In genomic region chr14:64586386-64586859, GRCm38 (mm10) we compare ENCODE assay signal across 9 mouse cellular contexts.
DNase-seq lines count a peak whose midpoint lies in the region; ATAC-seq and TF ChIP-seq lines count a peak whose summit lies in the region.
"Had no signal": no experiment of that assay in that cellular context is flagged by ENCODE, and none has a peak within 500 bp of the region (broad histone marks: within the 10 kb centered on the region; RNA-seq: fewer than 3 reads in every experiment).

No protein-coding gene starts in this region.

- peaks cover 43% of the 10 kb centered on the region for H3K4me1 ChIP-seq in heart, embryonic 13.5 days
- peaks cover 13% of the 10 kb centered on the region for H3K4me1 ChIP-seq in cortical plate, adult 2 months (ENCODE audit: control insufficient read depth, insufficient read depth, low read length)
- H3K4me1 ChIP-seq in hindbrain, embryonic 14.5 days (replicated peaks; ENCODE audit: control insufficient read depth, insufficient read depth, low read length) = peaks cover 49% of the 10 kb centered on the region
- H3K4me1 ChIP-seq in midbrain, embryonic 14.5 days (ENCODE audit: control insufficient read depth, insufficient read depth, low read length) = peaks cover 47% of the 10 kb centered on the region

- H3K27me3 ChIP-seq in heart, embryonic 13.5 days (replicated peaks) = peaks cover 100% of the 10 kb centered on the region
- H3K27me3 ChIP-seq in hindbrain, embryonic 14.5 days (ENCODE audit: control insufficient read depth, insufficient read depth, low read length) = no peaks in the 10 kb centered on the region
- no peaks in the 10 kb centered on the region for H3K27me3 ChIP-seq in midbrain, embryonic 14.5 days (ENCODE audit: control insufficient read depth, insufficient read depth, low read length)

- TF ChIP-seq CTCF in cortical plate, adult 2 months (IDR thresholded peaks at IDR 0.05; ENCODE audit: extremely low read depth, insufficient read depth, low read length) = no peak

- intact Hi-C loops in left cerebral cortex, postnatal 4 days (cut with DNase I) = loop anchor here (5.0 to 10.0 kb wide), 2 partner anchors 149 to 462 kb away; no protein-coding TSS in a partner anchor
- intact Hi-C loops in left cerebral cortex, postnatal 36 days (cut with DNase I) = loop anchor here (5.0 kb wide), 4 partner anchors 144 to 449 kb away; no protein-coding TSS in a partner anchor

- no peaks in the 10 kb centered on the region for H3K36me3 ChIP-seq in heart, embryonic 13.5 days
- H3K36me3 ChIP-seq in hindbrain, embryonic 14.5 days (replicated peaks; ENCODE audit: control insufficient read depth, insufficient read depth) = peaks cover 18% of the 10 kb centered on the region
- peaks cover 18% of the 10 kb centered on the region for H3K36me3 ChIP-seq in midbrain, embryonic 14.5 days (ENCODE audit: control insufficient read depth, insufficient read depth, low read length)

- no peak overlapping the region for H3K9ac ChIP-seq in heart, embryonic 13.5 days
- H3K9ac ChIP-seq in hindbrain, embryonic 14.5 days = peak overlapping the region; percentile 100
- H3K9ac ChIP-seq in midbrain, embryonic 14.5 days (replicated peaks; ENCODE audit: low read length) = peak overlapping the region; percentile 100

- no peak for DNase-seq in heart, adult 9 months (ENCODE audit: low spot score in 2 of 2)
- no peak for DNase-seq in hindbrain, embryonic 14.5 days (ENCODE audit: low spot score)
- DNase-seq in midbrain, embryonic 14.5 days = peak; percentile 55
- DNase-seq in left cerebral cortex, postnatal 4 days = no peak
- DNase-seq in cerebellum, postnatal 36 days = no peak
- no peak for DNase-seq in left cerebral cortex, postnatal 36 days (ENCODE audit: low spot score in 2 of 2)
- DNase-seq: adrenal gland, postnatal 14 days had no signal

- H3K4me2 ChIP-seq in heart, embryonic 13.5 days = peak overlapping the region; percentile 93
- H3K4me2 ChIP-seq in hindbrain, embryonic 14.5 days (replicated peaks) = peak overlapping the region; percentile 100
- peak overlapping the region; percentile 75 for H3K4me2 ChIP-seq in midbrain, embryonic 14.5 days (ENCODE audit: low read length)

- 5% methylated on average over 12 of the region's 12 CpGs for WGBS in heart, embryonic 13.5 days
- WGBS in hindbrain, embryonic 14.5 days = 3% methylated on average over 12 of the region's 12 CpGs
- WGBS in midbrain, embryonic 14.5 days = 3% methylated on average over 12 of the region's 12 CpGs

- H3K9me3 ChIP-seq in heart, embryonic 13.5 days = no peaks in the 10 kb centered on the region
- H3K9me3 ChIP-seq in hindbrain, embryonic 14.5 days (ENCODE audit: control insufficient read depth, low read length) = no peaks in the 10 kb centered on the region
- no peaks in the 10 kb centered on the region for H3K9me3 ChIP-seq in midbrain, embryonic 14.5 days (ENCODE audit: control insufficient read depth, low read length)

- H3K27ac ChIP-seq in heart, embryonic 13.5 days (replicated peaks) = no peak overlapping the region
- H3K27ac ChIP-seq in cortical plate, adult 2 months (ENCODE audit: insufficient read depth, low read length) = peak overlapping the region; percentile 97
- peak overlapping the region; percentile 100 for H3K27ac ChIP-seq in hindbrain, embryonic 14.5 days
- peak overlapping the region; percentile 100 for H3K27ac ChIP-seq in midbrain, embryonic 14.5 days (replicated peaks; ENCODE audit: low read depth, low read length)

- ATAC-seq in heart, embryonic 13.5 days (ENCODE audit: extremely low read depth, insufficient number of reproducible peaks, low FRiP score, low TSS enrichment) = no peak
- no peak for ATAC-seq in hindbrain, embryonic 14.5 days (ENCODE audit: low FRiP score)
- ATAC-seq in midbrain, embryonic 14.5 days (ENCODE audit: low FRiP score, low TSS enrichment) = no peak

- H3K4me3 ChIP-seq in heart, embryonic 13.5 days = peak overlapping the region; percentile 61
- H3K4me3 ChIP-seq in cortical plate, adult 2 months (ENCODE audit: insufficient read depth, low read length) = peak overlapping the region; percentile 82; the same call in 1 of the 2 replicates
- peak overlapping the region; percentile 68 for H3K4me3 ChIP-seq in hindbrain, embryonic 14.5 days (replicated peaks; ENCODE audit: low read length)
- H3K4me3 ChIP-seq in midbrain, embryonic 14.5 days (replicated peaks; ENCODE audit: low read depth, low read length) = peak overlapping the region; percentile 87

- no peak for TF ChIP-seq POLR2A in cortical plate, adult 2 months (IDR thresholded peaks at IDR 0.05; ENCODE audit: extremely low read depth, insufficient read depth, low read length)
